Mouse (Mus musculus): ENCODE measurements around the gene Twf1.

Gene Twf1

GRCm38 (mm10) chr15:94589219-94590075 lies at the start of gene Twf1:
TSS of gene Twf1 (minus strand) at chr15:94589889.
- peak; percentile 95 for DNase-seq

GRCm38 (mm10) chr15:94639126-94639525 lies 49.4 kb upstream of the Twf1 start:
- DNase-seq = peak; percentile 42

GRCm38 (mm10) chr15:94638207-94638606 lies 48.5 kb upstream of the Twf1 start:
- DNase-seq = no peak

- no peak for DNase-seq
These were observed 44.8 kb upstream of the Twf1 start for GRCm38 (mm10) chr15:94634524-94634923.

- DNase-seq = no peak
These were observed 40.9 kb upstream of the Twf1 start for GRCm38 (mm10) chr15:94630553-94630952.

- peak; percentile 68 for DNase-seq
These were observed 39.3 kb upstream of the Twf1 start, which contains the start of gene Tmem117 for GRCm38 (mm10) chr15:94628830-94629601. TSS of gene Tmem117 (plus strand) at chr15:94629232.

DNA sequence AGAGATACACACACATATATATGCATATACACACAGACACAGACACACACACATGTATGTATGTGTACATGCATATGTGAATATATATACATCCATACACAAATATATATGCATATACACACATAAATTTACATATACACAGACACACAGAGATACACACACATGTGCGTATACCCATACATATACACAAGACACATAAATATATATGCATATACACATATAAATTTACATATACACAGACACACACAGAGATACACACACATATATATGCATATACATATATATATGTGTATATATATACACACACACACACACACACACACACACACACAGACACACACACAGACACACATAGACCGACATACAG lies 38.8 kb upstream of the Twf1 start:
- DNase-seq = no peak

DNA sequence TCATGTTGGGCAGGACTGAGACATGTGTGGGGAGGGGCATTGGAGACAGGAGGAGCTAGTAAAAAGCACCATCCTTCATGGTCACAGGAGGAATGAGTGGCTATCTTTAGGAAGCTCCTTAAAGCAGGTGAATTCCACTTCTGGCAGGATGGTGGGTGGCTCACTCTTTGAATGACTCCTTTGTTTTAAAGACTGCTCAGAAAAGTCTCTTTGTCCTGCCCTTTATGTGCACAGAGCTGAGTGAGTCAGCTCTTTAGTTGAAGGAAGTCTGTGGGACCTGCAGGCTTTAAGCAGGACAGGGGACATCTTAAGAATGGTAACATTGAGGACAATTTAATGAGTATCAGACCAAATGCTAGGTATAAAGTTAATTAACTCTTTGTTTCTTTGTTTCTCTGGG lies 31.2 kb upstream of the Twf1 start:
- no peak for DNase-seq

GRCm38 (mm10) chr15:94616036-94616435 lies 26.3 kb upstream of the Twf1 start:
- no peak for DNase-seq

- DNase-seq = no peak
These were observed 18.1 kb upstream of the Twf1 start for GRCm38 (mm10) chr15:94607768-94608167.

DNA sequence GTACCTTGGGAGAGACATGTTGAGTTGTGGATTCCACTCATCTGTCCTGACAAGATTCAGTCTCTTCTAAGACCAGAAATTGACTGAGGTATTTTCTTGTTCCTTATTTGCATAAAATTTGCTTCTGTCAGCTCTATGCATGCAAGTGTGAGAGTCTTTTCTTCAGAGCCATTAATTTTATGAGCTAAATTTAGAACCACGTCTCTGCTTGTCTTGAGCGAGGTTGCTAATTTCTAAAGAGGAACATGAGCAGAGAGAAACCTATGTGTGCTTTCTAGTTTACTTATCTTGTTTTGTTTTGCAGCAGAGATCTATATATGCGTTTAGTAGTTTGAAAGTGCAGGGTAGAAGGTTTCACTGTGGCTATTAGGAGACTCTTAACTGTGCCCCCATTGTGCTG lies 12.8 kb upstream of the Twf1 start:
- no peak for DNase-seq

- DNase-seq = peak; percentile 21
These were observed 11.7 kb upstream of the Twf1 start for GRCm38 (mm10) chr15:94601339-94601738.

GRCm38 (mm10) chr15:94600145-94600707 lies 10.5 kb upstream of the Twf1 start:
- DNase-seq = no peak

GRCm38 (mm10) chr15:94593586-94593985 lies 3.9 kb upstream of the Twf1 start:
- peak; percentile 79 for DNase-seq

- no peak for DNase-seq
These were observed 1.7 kb upstream of the Twf1 start for GRCm38 (mm10) chr15:94591356-94591755.

DNA sequence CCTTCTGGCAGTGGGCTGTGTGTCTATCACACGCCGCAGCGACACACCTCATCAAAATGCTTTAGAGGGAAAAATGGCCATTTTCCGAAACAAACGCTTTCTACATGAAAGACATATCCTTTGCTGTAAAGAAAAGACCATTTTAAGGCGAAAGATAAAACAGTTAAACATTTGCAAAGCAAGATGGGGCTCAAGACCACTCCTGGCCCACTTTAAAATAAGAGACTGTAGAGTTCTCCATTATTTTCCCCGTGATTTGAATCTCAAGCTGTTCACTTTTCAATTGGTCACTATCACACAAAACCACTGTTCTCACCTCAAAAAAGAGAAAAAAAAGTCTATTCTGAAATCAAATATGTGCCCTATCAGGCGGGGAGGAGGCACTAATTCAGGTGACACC lies 394 bp upstream of the Twf1 start:
- DNase-seq = no peak

GRCm38 (mm10) chr15:94587826-94588715 lies 1.6 kb downstream of the Twf1 start:
- DNase-seq = no peak

DNA sequence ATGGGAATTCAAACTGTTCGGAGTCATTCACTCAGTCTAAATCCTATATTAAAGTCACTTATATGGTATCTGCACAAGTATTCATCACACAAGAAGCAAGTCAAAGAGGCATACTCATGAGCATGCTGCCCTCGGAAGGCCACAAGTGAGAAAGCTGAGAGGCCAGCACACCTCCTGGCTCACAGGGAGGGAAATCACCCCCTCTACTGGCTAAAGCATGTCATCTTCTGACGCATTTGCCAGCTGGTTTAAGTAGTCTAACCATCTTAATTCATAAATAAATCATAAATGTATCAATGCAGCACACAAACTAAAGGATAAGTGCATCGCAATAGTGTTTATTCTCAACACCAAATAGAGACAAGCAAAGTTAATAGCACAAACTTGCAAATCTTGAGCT lies 5.0 kb downstream of the Twf1 start:
- no peak for DNase-seq

DNA sequence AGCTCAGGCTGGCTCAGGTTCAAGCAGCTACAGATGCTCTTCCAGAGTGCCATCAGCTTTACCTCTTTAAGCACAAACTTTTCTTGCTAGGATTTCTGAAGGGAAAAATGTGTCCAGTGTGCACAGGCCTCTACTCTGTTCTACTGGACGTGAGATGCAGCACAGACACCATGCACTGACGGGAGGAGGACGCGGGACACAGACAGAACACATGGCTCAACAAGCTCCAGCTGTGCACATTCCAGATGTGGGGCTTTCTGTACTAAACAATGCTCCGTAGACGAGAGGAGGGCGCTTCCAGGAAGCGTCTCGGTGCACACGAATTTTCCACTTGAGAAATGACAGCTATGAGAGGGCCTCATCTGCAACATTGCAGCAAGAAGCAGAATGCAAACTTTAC lies 6.5 kb downstream of the Twf1 start:
- no peak for DNase-seq

DNA sequence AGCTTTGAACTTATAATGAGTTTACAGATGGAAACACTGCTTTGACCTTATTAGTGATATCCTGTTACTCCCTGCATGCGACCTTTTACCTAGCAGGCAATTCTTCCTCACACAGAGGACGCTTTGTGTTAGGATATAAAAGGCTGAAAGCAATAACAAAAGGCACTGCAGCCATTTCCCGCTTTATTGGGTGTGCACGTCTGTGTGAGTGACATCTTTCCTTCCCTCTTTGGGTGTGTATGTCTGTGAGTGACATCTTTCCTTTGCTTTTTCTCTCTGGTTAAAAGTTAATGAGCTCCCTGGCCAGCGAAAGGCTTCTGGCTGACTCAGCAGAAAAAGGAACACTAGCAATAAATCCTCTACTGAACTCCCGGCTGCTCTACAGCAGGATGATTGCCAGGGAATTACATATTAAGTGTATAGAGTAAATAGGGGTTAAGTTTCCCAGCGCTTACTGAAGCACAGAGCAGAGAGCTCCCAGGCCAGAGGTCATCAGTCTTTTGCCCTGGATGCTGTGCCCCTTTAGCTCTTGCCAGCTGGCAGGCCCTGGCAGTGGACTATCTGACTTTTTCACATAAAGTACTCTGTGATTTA lies 7.6 kb downstream of the Twf1 start:
- peak; percentile 59 for DNase-seq

- no peak for DNase-seq
These were observed 15.0 kb downstream of the Twf1 start for GRCm38 (mm10) chr15:94574566-94575268.

DNA sequence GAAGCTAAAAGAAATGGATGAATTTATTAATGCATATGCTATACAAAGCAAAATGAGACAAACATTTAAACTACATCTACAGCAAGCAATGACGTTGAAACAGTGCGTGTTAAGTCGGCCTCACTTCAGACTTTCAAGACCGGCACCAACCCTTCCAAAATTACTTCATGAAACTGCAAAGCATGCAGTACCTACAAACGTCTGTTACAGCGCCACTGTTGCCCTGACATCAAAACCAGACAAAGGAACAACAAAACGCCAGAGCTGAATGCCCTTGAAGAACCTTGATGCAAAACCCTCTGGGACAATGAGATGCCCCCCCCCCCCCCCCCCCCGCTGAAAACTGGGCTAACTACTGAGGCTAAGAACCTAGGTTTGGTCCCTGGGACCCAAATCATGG lies 16.9 kb downstream of the Twf1 start:
- no peak for DNase-seq
